Mouse (Mus musculus) fibroblast of lung, adult 2 months (primary cell): Measurements from ENCODE around the gene Rad51b.

ENCODE experiments used
- DNase-seq: peaks from one replicate; pipeline ENCODE4 v3.0.0-alpha.2; 2011; ENCODE audit warnings: low read depth

Gene Rad51b

GRCm38 (mm10) chr12:79492175-79492574, 195.1 kb downstream of the Rad51b start:
- no peak for DNase-seq

- DNase-seq, result no peak
These were observed 195.5 kb downstream of the Rad51b start for GRCm38 (mm10) chr12:79492613-79493012.

- DNase-seq, result no peak
These were observed 196.4 kb downstream of the Rad51b start for GRCm38 (mm10) chr12:79493481-79493880.

- DNase-seq, result no peak
These were observed 201.2 kb downstream of the Rad51b start for GRCm38 (mm10) chr12:79498326-79498725.

- DNase-seq, result no peak
These were observed 202.7 kb downstream of the Rad51b start for GRCm38 (mm10) chr12:79499809-79500208.

GRCm38 (mm10) chr12:79501877-79502276, 204.8 kb downstream of the Rad51b start:
- no peak for DNase-seq

- no peak for DNase-seq
These were observed 205.9 kb downstream of the Rad51b start for GRCm38 (mm10) chr12:79502862-79503581.

- DNase-seq, result no peak
These were observed 206.8 kb downstream of the Rad51b start for GRCm38 (mm10) chr12:79503582-79504515.

- no peak for DNase-seq
These were observed 207.6 kb downstream of the Rad51b start for GRCm38 (mm10) chr12:79504641-79505040.

- no peak for DNase-seq
These were observed 209.3 kb downstream of the Rad51b start for GRCm38 (mm10) chr12:79506421-79506820.

GRCm38 (mm10) chr12:79507141-79507681, 210.1 kb downstream of the Rad51b start:
- DNase-seq, result peak; percentile 95

GRCm38 (mm10) chr12:79511454-79512204, 214.5 kb downstream of the Rad51b start:
- peak; percentile 98 for DNase-seq

GRCm38 (mm10) chr12:79512205-79512886, 215.3 kb downstream of the Rad51b start:
- DNase-seq, result no peak

GRCm38 (mm10) chr12:79512982-79513681, 216.1 kb downstream of the Rad51b start:
- no peak for DNase-seq

- peak; percentile 88 for DNase-seq
These were observed 217.6 kb downstream of the Rad51b start for GRCm38 (mm10) chr12:79514680-79515079.

- DNase-seq, result no peak
These were observed 225.3 kb downstream of the Rad51b start for GRCm38 (mm10) chr12:79522374-79522773.

GRCm38 (mm10) chr12:79524941-79525871, 228.1 kb downstream of the Rad51b start:
- DNase-seq, result no peak

GRCm38 (mm10) chr12:79525872-79526271, 228.8 kb downstream of the Rad51b start:
- no peak for DNase-seq

- DNase-seq, result no peak
These were observed 230.1 kb downstream of the Rad51b start for GRCm38 (mm10) chr12:79527222-79527621.
